Mouse (Mus musculus) testis, postnatal 10 days (tissue): ENCODE measurements around the gene Eif4b.

ENCODE experiments used
- DNase-seq: peaks from one replicate; pipeline ENCODE4 v3.0.0; 2021; ENCODE audit warnings: low spot score

Gene Eif4b

DNA sequence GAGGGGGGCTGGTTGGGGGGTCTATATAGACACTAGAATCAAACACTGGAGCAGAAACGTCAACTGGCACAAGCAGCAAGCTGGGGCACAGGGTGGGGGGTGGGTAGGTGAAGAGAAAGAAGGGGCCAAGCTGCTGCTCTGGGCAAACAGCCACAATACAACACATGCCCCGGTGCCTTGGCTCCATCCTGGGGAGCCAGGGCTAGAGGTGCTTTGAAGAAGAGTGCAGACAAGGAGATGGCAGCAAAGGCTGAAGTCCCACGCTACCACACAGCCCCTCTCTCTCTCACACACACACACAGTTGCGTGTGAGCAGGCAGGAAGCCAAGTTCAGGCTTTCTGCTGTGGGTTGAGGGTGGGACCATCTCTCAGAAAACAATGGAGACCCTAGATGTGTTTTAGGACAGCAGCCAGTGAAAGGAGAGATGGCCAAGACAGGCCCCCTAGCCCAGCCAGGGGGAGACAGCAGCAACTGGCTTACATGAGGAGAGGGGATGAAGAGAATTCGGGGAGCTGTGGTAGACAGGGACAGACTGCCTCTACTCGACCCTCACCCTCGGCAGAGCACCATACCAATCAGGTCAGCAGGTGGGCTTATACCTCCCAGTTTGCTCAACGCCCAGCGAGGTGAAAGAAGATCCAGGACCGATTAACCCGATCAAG lies 43.3 kb downstream of the Eif4b start:
- DNase-seq, result no peak

DNA sequence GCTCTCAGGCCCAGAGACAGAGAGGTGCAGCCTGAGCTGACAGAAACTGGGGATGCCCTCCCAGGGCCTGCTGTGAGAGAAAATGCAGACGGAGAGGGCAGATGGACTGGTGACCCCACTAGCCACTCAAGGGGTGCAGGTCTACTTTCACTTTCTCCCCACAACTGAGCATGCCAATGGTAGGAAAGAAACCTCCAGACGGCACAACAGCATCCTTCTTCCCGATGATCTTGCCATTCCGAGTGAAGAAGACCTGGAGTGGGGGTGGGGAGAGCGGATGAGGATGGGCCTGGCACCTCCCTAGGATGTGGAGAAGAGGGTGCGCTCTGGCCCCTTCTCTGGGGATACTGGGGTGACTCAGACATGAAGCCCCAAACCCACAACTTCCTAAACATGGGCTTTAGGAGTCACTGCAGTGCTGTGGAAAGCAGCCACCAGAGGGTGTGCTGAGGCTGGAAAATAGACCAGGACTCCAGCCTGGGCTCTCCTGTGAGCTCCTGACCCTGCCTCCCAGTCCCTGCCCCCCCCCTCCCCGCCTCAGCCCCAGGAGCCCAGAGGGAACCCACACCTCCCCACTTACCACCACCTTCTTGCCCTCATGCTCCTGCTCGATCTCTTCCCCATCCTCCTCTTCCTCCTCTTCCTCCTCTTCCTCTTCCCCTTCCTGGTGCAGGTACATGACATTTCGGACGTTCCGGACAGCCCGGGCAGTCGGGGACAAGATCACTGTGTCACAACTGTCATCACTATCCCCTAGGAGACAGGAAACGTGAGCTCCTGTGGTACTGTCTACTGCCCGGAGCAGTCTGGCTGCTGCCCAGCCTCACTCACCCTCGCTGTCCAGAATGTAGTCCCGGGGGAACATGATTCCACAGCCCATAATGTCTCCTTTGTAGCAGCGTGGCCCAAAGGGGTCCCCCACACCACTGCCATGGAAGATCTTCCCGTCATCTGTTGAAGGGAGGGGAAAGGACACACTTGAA lies 44.2 kb downstream of the Eif4b start:
- DNase-seq, result peak; percentile 70

DNA sequence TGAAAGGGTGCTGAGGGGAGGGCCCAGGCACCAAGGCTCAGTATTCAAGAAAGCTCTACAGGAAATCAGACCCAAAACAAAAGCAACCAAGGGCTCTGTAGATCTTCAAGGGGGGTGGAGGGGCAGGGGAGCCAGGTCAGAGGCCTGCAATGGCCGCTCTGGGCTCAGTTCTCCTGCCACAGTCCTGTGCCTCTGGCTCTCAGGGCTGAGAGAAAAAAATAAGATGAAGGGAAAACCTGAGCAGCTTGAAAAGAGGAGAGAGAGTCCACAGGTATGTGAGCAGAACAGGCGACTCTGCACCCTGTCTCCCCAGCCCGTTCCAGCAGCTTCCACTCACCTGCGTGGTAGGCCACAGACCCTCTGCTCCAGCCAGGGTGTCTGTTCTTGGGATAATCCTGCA lies 45.0 kb downstream of the Eif4b start:
- no peak for DNase-seq

DNA sequence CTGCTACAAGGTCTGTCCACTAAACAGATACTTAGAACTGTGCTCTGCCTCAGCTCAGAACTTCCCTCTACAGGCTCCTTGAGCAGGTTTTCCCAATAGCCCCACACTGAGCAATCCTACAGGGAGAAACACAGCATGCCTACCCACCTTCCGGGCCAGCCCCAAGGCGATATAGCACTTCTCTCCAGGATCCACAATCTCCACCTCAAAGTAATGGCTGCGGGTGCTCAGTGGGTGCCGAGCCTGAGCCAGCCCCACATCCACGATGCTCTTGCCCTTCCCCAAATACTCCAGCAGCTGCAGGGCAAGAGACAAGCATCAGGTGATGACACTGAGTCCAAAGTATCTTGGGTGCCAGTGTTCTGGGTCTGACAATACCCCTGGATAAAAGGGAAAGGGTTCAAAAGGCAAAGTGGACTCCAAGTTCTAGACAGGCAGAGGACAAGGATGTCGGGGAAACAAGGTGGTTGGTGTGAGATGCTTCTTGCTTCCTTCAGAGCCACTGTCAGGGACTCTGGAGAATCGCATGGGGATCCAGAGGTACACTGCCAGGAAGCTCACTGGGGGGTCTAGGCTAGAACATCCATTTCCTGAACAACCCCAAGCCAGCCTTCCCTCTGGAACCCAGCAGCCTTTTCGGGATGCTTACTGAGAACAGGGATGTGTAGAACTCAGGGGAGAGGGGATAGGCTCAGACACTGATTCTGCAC lies 45.7 kb downstream of the Eif4b start:
- DNase-seq, result no peak

DNA sequence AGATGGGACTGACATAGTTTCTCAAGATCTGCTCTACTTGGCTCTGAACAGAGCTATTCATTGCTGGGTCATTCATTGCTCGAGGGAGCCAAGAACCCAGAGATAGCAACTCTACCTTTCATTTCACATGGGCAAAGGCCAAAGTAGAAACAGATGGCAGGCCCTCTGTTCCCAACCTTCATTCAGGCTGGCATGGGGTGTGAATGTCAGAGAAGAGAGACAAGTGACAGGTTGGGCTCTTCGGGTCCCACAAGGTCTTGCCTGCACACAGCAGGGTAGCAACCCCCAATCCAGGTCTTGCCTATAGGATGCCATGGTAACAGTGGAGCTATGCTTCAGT lies 46.2 kb downstream of the Eif4b start:
- DNase-seq, result no peak

DNA sequence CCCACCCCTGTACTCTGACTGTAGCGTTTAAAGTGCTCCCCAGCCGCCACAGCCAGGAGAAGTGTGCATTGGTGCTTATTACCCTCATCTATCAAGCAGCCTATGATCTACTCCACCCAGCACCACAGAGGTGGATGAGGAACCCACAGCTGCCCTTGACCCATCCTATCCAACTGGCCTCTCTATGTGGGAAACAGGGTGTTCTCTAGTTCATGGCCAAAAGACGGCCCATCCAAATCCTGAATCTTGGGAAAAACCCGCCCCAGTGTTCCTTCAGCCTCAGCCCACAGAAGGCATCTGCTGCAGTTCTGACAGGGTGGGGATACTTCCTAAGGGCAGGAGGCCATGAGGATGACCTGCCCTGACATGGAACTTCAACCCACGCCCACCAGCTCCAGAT lies 47.0 kb downstream of the Eif4b start:
- DNase-seq, result peak; percentile 64

DNA sequence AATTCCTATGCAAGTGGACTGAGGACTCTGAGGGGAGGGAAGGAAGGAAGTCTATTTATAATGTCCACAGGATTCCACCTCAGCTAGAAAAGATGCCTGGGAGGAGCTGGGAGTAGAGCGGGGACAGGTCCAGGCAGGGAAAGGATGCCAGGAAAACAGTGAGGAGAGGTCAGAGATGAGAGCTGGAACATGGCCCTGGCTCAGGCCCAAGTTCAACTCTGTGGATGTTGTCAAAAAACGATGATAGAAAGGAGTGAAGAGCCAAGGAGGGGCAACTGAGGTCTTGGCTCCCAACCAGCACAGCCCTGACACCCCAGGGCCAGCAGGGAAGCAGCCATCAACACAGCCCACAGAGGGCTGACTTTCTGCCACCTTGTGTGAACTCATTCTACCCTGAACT lies 52.7 kb downstream of the Eif4b start:
- DNase-seq, result peak; percentile 80

DNA sequence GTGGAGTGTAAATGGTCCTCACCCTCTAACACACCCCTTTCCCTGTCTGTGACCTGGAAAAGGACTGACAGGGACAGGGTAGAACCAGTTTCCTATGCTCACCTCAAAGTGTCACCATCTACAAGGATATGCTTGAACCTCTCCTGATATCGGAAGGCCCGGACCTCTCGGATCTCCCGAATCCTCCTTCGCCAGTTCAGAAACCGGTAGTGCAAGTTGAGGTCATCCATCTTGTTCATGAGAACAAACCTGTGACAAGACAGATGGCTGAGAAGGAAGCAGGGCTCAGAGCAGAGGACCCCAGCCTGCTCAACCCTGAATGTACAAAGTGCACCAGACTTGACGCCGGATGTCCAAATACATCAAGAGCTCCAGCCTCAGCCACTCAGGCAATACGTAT lies 59.7 kb downstream of the Eif4b start:
- no peak for DNase-seq

DNA sequence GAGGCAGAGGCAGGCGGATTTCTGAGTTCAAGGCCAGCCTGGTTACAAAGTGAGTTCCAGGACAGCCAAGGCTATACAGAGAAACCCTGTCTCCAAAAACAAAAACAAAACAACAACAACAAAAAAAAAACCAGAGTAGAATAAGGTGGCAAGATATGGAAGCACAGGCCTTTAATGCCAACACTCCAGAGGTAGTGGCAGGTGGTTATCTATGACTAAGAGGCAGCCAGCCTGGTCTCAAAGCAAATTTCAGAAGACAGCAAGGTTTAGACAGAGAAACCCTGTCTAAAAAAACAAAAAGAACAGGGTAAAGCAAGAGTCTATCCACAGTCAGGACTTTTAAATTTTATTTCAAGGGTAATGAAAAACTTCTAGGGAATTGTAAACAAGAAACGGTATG lies 61.1 kb downstream of the Eif4b start:
- no peak for DNase-seq

DNA sequence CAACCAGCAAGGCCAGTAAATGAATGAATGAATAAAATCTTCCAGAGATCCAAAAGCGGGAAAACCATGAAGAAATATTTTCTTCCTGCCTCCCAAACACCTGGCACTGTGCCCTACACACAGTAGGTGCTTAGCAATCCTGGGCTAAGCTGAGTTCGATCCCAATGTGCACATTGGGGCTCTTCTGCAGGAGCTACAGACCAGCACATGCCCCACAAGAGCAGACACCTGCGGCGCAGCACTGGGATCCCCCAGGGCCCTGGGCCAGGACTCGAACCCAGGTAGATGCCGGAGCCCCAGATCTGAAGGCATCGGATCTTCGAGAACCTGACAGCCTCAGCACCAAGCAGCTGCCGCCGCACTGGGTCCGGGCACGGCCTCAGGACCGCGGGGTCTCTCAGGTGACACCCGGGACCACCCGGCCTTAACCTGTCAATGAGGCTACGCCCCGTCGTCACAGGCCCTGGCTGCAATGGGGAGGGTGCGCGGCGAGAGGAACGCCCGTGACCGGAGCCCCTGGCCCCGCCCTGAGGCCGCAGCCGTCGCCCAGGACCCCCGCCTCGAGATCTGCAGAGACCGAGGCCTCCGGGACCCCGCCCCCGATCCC lies 62.1 kb downstream of the Eif4b start:
- DNase-seq, result no peak

DNA sequence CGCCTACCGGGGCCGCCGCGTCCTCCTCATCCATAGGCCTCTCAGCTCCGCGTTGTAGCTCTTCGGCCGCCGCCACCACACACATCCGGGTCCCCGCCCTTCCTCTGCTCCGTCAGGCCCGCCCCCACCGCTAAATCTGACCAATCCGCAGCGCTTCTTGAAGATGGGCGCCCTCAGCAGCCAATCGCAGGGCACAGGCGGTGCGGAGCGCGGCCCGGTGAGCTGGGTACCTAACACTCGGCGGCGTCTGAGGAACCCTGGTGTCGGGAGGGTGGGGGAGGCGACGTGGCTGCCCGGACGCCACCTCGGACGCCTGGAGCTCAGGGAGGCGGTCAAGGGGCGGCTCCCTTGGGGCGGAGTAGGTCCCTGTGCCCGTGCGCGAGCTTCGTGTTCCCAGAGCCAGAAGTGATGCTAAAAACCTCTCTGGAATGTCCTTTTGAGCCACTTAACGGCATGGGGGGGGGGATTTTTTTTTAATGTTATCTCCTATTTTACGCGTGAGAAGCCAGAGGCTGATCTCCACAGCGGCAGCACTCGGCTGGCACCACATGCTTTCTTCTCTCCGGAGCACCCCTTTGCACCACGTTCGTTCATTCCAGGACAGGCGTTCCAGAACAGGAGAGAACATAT lies 62.7 kb downstream of the Eif4b start, which contains the start of gene Spryd3:
Gene Spryd3, minus strand, starts transcription at position 106 of the 630 bp plus-strand sequence.
- peak; percentile 97 for DNase-seq

DNA sequence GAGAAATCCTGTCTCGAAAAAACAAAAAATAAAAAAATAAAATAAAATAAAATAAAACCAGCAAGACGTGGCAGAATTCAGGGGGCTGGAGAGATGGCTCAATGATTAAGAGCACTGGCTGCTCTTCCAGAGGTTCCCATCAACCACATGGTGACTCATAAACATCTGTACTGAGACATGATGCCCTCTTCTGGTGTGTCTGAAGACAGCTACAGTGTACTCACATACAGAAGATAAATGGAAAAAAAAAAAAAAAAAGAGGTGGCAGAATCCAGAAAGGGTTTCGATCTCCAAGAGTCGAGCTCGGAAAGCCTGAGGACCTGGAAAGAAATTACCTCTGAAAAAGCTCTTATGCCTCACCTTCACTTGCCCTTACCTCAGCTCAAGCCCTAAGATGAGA lies 67.5 kb downstream of the Eif4b start:
- DNase-seq, result no peak

DNA sequence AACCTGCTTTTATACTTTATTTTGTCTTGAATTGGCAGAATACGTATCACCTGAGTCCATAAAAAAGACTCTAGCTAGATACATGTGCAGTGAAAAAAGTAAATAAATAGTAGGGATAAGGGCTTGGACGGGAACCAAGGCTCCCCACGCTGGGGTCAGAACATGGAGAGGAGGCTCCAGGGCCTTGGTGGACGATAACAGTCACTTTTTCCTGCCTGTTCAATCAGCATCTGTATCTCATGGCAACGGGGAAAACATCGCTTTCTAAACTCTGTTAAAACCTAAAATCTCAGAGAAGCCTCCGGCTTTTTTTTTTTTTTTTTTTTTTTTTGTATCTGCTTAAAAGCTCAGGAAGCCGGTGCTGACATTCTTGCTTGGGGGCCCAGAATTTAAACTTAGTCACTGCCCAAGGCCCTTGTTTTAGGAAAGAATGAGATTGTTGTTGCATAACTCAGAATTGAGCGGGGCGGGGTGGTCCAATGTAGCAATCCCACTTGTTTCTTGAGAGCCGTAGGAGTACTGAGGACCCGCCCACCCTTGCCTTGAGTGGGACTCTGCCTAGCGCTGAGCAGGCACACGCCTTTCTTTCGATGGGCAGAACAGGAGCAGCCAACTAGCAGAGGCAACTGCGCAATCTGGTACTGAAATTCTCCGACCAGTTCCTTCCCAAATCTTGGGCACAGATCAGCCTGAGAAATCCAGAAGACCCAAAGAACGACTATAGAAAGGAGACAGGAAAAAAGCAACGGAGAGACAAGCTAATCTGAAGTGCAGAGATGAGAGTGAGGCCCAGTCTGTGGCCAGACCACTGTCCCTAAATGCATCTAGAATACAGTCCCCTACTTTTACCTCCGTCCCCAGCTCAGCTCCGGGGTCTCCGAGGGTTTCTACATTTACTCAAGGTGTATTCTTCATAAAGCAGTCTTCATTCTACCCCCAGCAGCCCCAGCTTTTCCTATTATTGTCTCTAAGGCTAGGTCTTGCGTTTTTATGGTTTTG lies 69.6 kb downstream of the Eif4b start:
- DNase-seq, result peak; percentile 77

DNA sequence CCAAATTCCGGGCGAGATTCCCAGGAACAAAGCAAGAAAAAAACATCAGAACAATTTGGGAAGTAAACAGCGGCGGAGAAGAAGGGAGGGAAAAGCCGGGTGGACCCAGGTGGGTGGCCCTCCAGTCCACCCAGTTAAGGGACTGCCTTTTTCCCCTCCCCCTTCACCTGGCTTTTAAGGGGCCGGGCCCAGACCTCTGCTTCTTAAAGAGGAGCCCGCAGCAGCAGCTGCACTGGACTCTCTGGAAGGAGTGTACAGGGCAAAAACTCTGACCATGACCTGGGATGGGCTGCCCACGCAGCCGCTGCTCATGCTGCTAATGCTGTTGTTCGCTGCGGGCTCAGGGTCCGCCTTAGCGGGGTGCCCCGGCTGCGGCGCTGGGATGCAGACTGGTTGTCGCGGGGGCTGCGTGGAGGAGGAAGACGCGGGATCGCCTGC lies 70.7 kb downstream of the Eif4b start, which contains the start of gene Igfbp6:
Gene Igfbp6, plus strand, starts transcription at position 89 of the 438 bp plus-strand sequence.
- DNase-seq, result peak; percentile 63

DNA sequence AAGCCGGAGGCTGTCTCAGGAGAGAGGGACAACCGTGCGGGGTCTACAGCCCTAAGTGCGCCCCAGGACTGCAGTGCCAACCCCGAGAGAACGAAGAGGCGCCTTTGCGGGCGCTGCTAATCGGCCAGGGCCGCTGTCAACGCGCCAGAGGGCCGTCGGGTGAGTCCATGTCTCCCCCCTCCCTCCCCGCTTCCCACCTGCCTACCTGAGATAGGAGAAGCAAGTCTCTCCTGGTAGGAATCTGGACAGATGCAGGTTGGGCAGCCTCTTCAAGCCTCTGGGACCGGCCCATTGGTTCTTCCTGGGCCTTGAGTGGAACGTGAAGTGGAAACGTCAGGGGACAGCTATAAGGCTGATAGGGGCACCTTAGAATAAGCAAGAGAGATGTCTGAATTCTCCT lies 71.2 kb downstream of the Eif4b start:
- DNase-seq, result no peak

DNA sequence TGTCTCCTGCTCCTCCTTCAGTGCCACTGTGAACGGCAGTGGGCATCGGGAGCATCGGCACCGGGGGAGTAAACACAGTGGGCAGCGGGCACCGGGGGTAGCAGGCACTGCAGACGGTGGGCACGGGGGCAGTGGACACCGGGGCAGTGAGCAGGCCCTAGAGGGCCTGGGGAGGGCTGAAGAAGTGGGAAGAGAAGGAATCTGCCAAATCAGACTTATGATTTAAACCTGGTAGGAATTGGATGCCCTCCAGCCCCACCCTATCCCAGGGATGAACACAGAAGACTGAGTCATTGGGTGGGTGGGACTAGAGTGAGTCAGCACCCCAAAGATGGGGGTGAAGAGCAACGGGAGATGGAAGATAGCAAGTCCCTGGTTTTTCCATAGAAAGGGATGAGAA lies 71.8 kb downstream of the Eif4b start:
- peak; percentile 60 for DNase-seq

DNA sequence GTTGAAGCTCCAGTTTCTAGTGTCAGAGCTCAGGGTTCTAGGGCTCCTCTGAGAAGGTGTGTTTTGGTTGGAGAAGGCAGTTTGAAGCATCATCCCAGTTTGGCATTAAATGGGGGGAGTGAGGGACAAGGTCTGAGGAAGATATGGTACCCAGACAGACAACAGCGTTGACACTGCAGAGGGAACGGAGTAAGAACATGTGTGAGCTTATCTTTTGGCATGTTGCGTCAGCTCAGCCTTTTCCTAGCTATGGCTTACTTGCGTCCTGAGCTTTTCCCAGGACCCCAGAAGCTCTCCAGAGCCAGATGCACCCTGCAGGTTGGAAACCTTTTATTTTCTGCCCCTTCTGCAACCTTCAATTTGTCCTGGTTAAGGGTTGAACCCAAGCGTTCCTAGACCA lies 72.5 kb downstream of the Eif4b start:
- DNase-seq, result no peak
